Mouse (Mus musculus) embryo, embryonic 11.5 days (tissue): ENCODE measurements around the gene Asap2.
"Not testable (repeated sequence)": the region's sequence is repeated elsewhere in the genome, so short reads cannot be mapped to it uniquely, and the experiment has no call there.

Source experiments
- DNase-seq: peaks from one replicate; pipeline ENCODE4 v3.0.0-alpha.2; 2012; ENCODE audit warnings: low read depth, low spot score

Asap2 gene

DNA sequence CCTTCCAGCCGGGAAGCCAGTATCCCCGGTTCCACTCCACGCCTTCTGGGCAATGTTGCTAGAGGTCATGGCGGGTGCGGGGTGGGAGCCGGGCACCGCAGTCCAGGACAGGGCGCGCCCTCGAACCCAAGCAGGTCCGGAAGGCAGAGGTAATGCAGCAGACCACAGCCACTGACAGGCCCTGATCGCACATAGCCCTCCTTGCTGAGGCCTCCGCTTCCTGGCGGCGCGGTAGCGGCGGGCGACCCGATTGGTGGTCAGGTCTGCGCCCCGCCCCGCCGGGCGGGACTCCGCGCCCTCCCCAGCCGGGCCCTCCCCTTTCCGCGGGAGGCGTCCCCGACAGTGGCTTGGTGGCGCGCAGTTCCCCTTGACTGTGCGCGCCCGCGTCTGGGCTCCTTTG lies at the start of gene Asap2:
Asap2 (plus strand) TSS at position 328 of the 400 bp plus-strand sequence.
- not testable (repeated sequence) for DNase-seq

DNA sequence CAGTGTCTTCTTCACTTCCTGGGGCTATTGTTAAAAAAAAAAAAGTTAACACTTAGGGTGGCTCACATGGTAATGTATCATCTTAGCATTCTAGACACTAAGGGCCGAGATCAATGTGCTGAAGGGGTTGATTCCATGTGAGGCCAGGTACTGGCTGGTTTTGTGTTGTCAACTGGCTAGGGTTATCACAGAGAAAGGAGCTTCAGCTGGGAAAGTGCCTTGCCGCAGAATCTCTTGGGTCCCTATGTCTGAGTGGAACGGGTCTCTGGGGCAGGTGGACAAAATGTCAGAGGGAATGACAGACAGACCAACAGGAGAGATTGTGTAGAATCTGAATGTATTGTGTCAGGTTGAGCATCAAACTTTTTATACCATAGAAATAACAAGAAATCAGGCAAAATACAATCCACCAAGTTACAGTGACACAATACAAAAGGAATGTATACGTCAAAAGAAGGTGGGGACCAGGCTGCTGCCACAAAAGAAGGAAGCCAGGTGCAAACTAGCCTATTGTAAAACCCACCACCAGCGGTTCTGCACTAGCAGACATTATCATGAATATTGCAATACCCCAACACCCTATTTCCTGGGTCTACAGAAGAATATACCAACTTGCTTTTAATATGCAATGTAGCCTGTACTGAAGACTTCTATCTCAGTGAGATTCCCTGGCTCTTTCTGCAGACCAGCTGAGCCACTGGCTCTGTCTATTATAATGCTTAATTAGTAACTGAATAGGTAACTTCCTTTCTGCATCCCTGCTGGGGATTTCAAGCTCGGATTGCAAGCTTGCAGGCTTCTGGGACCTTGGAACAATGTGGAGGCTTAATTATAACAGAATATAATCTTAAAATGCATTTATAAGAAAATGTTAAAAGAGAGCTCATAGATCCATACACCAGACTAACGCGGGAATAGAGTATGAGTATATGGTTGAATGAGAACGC lies 42.9 kb upstream of the Asap2 start:
- DNase-seq, result not testable (repeated sequence)

DNA sequence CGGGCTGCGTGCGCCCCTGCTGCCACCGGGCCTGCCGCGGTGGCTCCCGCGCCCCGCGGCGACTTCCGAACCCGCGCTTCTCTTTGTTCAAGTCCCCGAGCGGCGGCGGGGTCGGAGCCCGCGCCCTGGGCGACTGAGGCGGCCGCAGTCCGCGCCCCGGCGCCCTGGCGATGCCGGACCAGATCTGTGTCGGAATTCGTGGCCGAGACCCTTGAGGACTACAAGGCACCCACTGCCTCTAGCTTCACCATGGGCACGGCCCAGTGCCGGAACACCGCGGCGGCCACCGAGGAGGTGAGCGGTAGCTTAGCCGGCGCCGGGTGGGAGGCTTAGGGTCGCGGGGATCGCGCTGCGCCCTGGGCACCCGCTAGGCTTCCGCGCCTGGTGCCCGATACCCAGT lies 320 bp downstream of the Asap2 start:
- not testable (repeated sequence) for DNase-seq

DNA sequence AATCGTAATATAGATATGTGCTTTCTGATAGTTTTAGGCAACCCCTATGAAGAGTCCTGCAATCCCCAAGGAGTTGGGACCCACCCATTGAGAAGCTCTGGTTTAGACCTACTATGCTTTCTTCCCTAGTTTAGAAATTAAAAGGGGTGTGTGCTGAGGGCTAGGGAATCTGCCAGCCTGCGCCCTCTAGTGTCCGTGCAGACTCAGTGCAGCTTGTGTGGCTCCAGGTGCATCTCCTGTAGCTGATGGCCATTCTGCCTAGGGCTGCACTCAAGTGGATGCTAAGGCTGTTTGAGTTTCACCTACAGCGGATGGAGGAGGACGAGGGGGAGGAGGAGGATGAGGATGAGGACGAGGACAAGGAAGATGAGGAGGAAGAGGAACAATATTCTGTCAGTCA lies 40.6 kb downstream of the Asap2 start:
- DNase-seq, result not testable (repeated sequence)

DNA sequence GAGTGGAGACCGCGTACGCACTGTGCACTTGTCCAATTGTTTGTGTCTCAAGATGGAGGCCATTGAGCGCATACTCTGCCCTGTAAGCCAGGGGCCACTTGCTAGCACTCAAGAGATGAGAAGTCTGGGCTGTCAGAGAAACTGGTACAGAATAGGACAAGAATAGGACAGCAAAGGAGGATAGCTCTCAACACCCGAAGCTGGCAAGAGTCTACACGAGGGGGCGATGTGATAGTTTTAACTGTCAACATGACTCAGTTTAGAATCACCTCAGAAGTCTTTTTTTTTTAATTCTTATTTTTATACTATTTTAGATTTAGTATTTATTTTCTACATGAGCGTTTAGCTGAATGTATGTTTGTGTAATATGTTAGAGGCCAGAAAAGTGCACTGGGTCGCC lies 56.5 kb downstream of the Asap2 start:
- not testable (repeated sequence) for DNase-seq

DNA sequence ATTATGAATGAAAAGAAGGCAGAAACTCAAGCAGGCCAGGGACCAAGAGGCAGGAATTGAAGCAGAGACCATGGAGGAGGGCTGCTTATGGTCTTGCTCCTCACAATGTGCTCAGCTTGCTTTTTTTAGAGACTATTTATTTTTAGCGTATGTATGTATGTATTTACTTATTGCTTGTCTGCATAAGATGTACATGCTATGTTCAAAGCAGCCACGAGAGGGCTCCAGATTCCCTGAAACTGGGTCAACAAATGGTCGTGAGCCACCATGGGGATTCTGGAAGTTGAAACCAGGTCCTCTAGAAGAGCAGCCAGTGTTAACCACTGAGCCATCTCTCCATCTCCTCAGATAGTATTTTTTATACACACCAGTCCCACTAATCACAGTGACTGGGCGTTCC lies 85.5 kb downstream of the Asap2 start:
- DNase-seq, result peak; percentile 9

DNA sequence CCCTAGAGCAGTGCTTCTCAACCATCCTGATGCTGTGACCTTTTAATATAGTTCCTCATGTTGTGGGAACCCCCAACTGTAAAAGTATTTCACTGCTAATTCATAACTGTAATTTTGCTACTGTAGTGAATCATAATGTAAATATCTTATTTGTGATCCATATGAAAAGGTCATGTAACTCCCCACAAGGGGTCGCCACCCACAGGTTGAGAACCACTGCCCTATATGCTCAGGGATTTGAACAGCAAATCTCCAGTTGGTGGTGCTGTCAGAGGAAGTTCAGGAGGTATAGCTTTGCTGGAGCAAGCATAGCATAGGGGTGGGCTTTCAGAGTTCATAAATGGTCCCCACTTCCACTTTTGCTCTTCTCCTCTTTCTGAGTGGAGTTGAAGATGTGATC lies 99.9 kb downstream of the Asap2 start:
- not testable (repeated sequence) for DNase-seq

DNA sequence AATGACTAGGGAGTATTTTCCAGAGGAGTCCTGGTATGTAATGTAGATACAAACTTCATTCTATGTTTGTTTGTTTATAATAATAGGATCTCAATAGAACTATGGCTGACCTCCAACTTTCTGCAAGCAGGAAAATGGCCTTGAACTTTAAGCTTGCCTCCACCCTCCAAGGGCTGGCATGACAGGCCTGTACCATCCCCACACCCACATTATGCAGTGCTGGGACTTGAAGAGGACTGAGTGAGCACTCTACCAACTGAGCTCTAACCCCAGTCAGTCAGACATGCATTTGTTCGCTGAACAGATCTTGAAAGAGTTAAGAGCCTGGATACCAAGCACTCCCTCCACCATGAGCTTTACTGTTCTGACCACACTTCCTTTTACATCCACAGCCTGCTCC lies 102.2 kb downstream of the Asap2 start:
- DNase-seq, result not testable (repeated sequence)

DNA sequence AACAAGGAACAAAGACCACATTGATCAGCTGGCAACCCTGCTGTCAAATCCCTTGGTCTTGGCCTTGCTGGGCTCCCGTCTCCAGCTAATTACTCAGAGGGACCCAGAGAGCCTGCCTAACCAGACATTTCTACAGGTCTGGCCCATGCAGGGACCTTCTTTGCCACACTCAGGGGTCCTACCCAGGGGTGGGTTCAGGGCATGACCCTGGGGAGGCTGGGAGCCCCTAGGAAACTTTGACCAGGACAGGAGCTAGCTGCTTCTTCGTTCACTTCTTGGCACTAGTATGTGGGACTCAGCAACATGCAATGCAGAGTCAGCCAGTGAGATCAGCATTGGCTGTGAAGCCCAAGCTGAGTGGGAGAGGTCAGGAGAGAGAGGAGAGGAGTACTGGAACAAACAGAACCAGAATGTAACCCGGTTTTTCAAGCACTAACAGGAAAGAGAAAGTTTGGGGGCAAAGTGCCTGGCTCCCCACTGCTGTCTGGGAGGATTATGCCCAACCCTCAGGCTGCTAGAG lies 107.6 kb downstream of the Asap2 start:
- DNase-seq, result not testable (repeated sequence)

DNA sequence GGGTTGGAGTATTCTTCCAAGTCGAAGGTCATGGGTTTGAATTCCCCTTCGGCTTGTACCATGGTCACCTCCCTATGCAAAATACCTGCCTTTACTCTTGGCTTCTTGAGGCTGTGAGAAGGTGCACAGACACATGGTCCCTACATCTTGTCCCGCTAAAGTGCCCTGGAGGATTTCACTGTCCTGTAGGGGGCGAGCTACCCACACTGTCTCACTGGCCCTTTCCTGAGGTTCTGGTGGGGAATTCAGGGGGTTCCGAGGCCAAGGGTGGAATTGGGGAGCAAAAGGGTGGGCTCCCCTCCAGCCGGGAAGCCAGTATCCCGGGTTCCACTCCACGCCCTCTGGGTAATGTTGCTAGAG lies 120.8 kb downstream of the Asap2 start:
- not testable (repeated sequence) for DNase-seq

DNA sequence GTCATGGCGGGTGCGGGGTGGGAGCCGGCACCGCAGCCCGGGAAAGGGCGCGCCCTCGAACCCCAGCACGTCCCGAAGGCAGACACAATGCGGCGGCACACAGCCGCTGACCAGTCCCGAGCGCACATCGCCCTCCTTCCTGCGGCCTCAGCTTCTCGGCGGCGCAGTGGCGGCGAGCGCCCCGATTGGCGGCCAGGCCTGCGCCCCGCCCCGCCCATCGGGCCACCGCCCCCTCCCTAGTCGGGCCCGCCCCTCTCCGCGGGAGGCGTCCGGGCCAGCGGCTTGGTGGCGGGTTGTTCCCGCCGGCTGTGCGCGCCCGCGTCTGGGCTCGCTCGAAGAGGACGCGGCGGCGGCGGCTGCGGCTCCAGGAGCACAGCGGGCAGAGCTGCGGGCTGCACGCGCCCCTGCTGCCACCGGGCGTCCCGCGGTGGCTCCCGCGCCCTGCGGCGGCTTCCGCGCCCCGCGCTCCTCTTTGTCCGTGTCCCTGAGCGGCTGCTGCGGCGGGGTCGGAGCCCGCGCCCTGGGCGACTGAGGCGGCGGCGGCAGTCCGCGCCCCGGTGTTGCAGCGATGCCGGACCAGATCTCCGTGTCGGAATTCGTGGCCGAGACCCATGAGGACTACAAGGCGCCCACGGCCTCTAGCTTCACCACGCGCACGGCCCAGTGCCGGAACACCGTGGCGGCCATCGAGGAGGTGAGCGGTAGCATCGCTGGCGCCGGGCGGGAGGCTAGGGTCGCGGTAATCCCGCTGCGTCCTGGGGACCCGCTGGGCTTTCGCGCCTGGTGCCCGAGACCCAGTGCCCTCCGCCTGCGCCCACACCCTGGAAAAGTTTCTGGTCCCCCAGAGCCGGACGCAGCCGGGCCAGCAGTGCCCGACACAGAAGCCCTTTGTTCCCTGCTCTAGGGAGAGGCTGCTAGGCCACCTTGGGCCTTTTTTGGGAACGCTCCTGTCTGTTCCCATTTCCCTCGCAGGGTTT lies 121.5 kb downstream of the Asap2 start:
- DNase-seq, result peak; percentile 78

DNA sequence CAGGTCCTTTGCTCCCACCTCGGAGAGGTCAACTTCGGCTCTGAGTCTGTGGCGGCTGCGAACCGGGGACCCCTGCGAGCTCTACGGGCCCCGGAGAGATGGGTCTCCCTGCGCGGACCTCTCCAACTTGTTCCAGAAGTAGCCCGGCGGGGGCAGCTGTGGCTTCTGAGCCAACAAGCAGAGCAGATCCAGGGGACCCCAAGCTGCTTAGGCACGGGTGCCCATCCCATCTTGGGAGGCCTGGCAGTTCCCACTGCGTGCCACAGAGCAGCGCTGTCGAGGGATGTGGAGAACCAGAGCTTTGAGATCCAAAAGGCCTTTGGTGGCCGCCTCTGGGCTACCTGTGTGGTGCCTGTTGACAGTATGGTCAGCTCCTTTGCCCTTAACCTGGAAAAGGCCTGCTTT lies 122.2 kb downstream of the Asap2 start:
- DNase-seq, result peak; percentile 53

DNA sequence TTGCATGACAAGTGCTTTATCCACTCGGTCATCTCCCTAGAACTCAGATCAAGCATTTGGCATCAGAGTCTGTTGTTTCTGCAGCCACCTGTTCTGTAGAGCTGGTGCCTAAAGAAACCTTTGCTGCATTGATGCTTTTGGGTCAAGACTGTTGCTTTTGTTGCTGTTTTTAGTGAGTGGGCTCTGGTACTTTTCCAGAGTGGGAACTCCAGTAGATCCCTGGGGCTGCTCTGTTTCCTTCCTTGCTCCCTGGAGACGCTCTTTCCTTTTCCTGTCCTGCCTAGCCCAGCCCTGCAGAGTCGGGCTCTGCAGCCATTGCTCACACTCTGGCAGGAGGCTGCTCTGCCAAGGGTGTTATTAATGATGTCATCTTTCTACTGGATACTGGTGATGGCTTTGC lies 129.2 kb downstream of the Asap2 start:
- no peak for DNase-seq

DNA sequence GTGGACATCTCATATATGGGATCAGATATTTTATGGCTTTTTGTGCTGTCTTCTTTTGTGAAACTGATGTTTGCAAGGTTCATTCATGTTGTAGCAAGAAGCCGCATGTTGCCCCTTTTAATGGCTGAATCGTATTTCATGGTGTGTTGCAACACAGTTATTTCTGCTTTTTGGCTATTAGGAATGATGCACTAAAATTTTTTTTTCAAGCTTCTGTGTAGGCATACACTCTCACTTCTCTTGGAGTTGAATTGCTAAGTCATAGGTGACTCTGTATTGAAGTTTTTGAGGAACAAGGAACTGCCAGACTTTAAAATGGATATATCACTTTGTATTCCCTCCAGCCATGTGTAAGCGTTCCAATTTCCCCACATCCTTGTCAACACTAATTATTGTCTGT lies 132.6 kb downstream of the Asap2 start:
- no peak for DNase-seq

DNA sequence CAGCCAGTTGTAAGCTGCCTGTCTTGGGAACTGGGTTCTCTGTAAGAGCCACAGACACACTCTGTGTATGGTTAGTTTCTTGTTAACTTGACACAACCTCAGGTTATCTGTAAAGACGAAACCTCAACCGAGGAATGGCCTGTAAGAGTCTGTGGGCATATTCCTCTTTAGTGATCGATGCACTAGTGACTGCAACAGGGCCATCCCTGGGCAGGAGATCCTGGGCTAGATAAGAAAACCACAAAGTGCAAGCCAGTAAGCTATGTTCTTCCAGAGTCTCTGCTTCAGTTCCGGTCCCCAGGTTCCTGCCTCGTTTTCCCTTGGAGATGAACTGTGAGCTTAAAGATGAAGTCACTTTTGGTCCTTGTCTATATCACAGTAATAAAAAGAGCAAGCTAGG lies 133.4 kb downstream of the Asap2 start:
- DNase-seq, result no peak

DNA sequence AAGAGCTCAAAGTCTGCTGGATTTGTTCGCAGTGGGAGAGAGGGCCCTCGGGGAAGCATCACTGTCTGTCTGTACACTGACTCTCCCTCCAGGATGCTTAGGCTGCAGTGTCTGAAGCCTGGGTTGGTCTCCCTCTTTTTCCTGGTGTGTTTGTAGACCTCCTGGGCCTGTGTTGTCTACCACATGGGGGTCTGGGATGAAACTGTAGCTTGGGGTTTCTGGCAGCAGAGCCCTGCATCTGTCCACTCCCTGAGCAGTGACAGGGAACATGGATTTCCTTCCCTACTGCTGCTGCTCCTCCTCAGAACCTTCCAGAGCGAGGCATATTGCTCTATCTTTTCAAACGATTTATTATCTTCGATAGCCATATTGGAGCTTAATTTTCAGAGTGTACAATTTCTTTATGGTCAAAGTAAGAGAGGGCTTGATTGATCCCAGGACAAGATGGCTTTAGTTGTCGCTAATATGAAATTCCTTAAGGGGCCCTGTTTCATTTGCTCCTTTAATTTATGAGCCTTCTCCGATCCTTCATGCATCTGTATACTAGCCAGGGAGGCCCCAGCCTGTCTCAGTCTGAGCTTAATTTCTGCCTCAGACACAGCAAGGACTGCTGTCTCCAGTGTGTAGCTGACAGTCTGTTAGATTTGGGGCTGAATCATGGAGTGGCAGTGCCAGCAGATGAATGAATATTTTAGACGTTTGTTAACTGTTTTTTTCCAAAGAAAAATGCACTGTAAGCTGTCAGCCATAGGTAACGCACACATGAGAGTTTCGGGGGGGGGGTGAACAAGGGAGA lies 135.6 kb downstream of the Asap2 start:
- DNase-seq, result no peak

DNA sequence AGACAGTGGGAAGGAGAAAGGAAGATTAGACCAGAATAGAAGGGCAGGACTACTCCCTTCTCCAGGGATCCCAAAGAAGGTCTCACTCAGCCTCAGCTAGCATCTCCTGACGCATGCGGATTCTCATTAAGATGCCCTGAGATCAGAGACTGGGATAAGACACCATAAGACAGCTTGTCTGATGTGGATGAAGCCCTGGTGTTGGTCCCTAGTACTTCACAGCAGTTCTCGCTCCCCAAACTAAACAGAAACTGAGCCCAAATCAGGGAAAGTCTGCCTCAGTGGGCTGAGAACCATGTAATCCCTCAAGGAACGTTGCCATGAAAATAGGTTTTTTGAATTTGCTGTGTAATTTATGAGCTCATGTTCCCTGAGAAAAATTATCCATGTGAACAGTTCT lies 136.3 kb downstream of the Asap2 start:
- DNase-seq, result no peak

DNA sequence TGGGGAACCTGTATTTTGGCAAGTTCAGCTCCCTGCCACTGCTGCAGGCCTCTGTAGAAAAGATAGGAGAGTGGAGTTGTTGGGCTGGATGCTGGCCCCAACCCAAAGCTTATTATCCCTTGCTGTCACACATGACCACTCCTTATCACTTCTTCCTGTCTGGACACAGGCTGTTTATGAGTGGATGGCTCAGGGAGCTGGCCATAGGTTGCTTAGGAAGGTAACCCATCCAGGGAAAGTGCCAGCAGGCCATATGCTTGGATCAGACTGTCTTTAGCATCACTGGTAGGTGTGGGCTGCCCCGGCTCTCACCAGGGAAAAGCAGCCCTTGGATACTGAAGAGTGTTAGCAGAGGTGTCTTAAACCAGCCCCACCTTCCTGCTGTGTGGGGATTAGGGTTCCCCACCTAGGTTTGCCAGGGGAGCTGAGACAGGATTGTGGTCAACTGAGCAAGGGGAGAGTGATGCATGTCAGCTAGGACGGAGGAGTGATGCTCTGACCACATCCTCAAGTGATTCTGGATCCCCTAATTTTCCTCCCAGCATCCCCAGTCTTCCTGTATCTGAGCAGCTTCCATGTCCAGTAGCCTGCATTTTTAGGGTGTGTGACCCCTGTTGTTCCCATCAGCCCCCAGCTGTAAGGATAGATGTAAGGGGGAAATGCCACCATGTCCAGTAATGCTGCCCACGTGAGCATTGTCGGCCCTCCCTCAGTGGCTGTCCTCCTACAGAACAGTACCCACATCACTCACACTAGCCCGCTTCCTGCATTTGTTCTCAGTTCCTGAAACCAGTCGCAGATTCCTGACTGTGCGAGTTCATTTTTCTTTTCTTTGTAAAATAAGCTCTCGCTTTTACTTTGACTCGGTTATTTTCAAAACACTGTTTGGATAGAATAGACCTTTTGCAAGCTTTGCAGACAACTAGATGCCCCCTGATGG lies 138.9 kb downstream of the Asap2 start:
- no peak for DNase-seq

DNA sequence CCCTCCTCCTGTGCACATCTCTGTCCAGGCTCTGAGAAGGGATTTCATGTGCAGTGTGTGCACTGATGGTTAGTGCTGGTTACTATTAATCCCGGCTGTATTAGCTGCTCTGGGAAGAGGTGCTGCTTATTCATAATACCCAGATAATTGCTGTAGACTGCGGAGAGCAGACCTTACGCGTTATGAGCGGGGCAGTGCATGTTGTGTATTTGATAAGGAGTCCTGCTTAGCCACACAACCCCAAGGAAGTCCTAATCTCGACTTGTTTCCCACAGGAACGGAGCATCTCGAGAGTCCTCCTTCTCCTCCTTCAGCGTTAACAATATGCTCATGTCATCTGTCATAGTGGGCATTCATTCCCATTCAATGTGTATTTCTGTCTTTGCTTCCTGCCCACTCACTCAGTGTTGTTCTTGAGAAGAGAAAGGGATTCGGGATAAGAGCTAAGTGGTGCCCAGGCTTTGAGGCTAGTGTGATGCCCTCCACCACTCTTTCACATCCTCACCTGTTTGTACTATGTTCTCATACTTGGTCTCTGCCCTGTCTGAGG lies 140.1 kb downstream of the Asap2 start:
- no peak for DNase-seq

DNA sequence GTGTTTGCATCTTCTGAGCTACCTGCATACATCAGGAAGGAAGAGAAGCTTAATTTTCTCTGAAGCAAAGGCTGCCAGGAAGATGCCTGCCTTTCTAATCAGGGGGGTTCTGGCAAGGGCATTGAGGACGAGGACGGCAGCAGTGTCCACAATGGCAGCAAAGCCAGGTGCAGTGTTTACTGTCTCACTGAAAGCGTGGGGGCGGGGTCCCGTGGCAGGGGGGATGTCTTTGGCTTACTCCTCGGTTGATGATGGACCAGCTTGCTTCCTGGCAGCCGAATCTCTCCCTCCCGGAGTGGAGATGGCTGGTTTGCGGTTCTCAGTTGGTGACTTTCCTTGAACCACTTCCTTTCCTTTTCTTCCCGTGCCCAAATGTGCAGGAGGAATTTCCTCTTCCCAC lies 142.3 kb downstream of the Asap2 start:
- no peak for DNase-seq
